Mouse (Mus musculus) thymus, adult 18-20 months (tissue): ENCODE results near the gene Olfr473.
"Not testable (repeated sequence)": the region's sequence is repeated elsewhere in the genome, so short reads cannot be mapped to it uniquely, and the experiment has no call there.

ENCODE experiments used
- DNase-seq, 2 experiments: peaks; one replicate each; pipeline ENCODE4 v3.0.0; 2022; ENCODE audit warnings: mixed read lengths in 2 of 2

Olfr473 gene

GRCm38 (mm10) chr7:107930146-107930545 lies at the start of gene Olfr473:
TSS of gene Olfr473 (plus strand) at chr7:107930446.
- DNase-seq: no peak

- DNase-seq: no peak
Observed at GRCm38 (mm10) chr7:107897602-107898001, 32.6 kb upstream of the Olfr473 start, which contains the start of gene Olfr472. TSS of gene Olfr472 (plus strand) at chr7:107897902.

DNA sequence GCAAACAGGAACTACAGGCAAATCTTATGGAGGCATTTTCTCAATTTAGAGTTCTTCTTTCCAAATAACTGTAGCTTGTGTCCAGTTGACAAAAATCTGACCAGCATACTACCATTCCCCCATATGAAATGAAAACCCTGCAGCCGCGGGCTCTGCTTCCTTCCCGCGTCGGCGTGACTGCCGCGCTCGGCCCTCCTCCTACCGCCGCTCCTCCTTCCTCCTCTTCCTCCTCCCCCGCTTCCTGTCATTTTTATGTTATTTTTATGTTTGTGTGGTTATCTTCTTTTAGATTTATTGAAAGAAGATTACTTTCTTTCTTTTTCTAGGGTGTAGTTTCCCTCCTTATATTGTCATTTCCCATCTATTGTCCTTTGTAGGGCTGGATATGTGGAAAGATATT lies 22.3 kb downstream of the Olfr473 start:
- not testable (repeated sequence) for DNase-seq

GRCm38 (mm10) chr7:107954343-107954742 lies 24.1 kb downstream of the Olfr473 start, which contains the start of gene Olfr474:
TSS of gene Olfr474 (plus strand) at chr7:107954643.
- no peak for DNase-seq

DNA sequence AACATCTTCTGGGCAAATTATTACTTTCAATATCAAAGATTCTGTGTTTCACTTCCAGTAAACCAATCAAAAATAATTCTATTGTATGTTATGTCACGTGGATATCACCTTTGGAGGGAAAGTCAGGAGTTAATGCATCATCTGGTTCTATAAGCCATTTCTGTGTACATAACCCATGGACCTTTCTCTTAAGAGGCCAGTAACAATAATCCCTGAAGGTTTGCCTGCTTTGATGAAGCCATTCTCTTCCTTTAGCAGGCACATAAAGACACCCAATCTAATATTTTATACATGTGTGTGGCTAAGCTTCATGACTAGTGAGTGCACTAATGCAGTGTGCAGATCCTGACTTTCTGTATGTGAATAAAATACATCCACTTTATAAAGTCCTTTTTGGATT lies 34.3 kb downstream of the Olfr473 start, which contains the start of gene Olfr476:
Gene Olfr476 (plus strand): TSS at position 301 of the 400 bp plus-strand sequence.
- DNase-seq: no peak
